Mouse (Mus musculus): Measurements from ENCODE around the gene Arhgap44. TPM values are rescaled to one million over a fixed set of nuclear protein-coding genes. Genes with fewer than 3 reads are reported as not detected.

The Arhgap44 gene
- polyA plus RNA-seq, 1 experiment from 2014 or later, result 5.3 TPM

GRCm38 (mm10) chr11:65030201-65030600, 132.6 kb downstream of the Arhgap44 start:
- no peak overlapping the region for H3K4me3 ChIP-seq
- no peak overlapping the region for H3K27ac ChIP-seq
- H3K9ac ChIP-seq, result no peak overlapping the region
- no peaks in the 10 kb centered on the region for H3K27me3 ChIP-seq
- 0 out of 2 replicates have a peak, but pooled peaks cover 11% of the 10 kb centered on the region for H3K36me3 ChIP-seq (ENCODE audit: poor library complexity, severe bottlenecking)
- H3K4me1 ChIP-seq, result no peaks in the 10 kb centered on the region
- 86% methylated on average over 1 of the region's 1 CpGs for WGBS
- H3K4me2 ChIP-seq, result no peak overlapping the region
- H3K9me3 ChIP-seq (replicated peaks), result no peaks in the 10 kb centered on the region
- no peak for ATAC-seq

GRCm38 (mm10) chr11:65028049-65028448, 134.7 kb downstream of the Arhgap44 start:
- no peak overlapping the region for H3K4me2 ChIP-seq
- H3K27me3 ChIP-seq, result no peaks in the 10 kb centered on the region
- no peaks in the 10 kb centered on the region for H3K4me1 ChIP-seq
- H3K36me3 ChIP-seq (ENCODE audit: poor library complexity, severe bottlenecking), result 0 out of 2 replicates have a peak, but pooled peaks cover 17% of the 10 kb centered on the region
- no peaks in the 10 kb centered on the region for H3K9me3 ChIP-seq (replicated peaks)
- WGBS, result 76% methylated on average over 5 of the region's 5 CpGs
- no peak overlapping the region for H3K27ac ChIP-seq
- no peak overlapping the region for H3K4me3 ChIP-seq
- H3K9ac ChIP-seq, result no peak overlapping the region
- no peak for ATAC-seq

- ATAC-seq, result no peak
- 92% methylated on average over 11 of the region's 11 CpGs for WGBS
- Histone ChIP-seq H3K27ac (no peak overlapping the region), H3K4me1 (no peaks in the 10 kb centered on the region), H3K4me2 (no peak overlapping the region), H3K36me3 (ENCODE audit: poor library complexity, severe bottlenecking) (peaks cover 8% of the 10 kb centered on the region; the same call in 1 of the 2 replicates), H3K9me3 (replicated peaks) (no peaks in the 10 kb centered on the region), H3K27me3 (no peaks in the 10 kb centered on the region), H3K9ac (no peak overlapping the region), H3K4me3 (no peak overlapping the region)
Measured at GRCm38 (mm10) chr11:65022771-65023170, 140.0 kb downstream of the Arhgap44 start.

GRCm38 (mm10) chr11:65020744-65021143, 142.0 kb downstream of the Arhgap44 start:
- H3K9ac ChIP-seq, result no peak overlapping the region
- WGBS, result 91% methylated on average over 4 of the region's 4 CpGs
- H3K27ac ChIP-seq, result no peak overlapping the region
- peaks cover 8% of the 10 kb centered on the region; the same call in 1 of the 2 replicates for H3K36me3 ChIP-seq (ENCODE audit: poor library complexity, severe bottlenecking)
- H3K4me2 ChIP-seq, result no peak overlapping the region
- no peaks in the 10 kb centered on the region for H3K9me3 ChIP-seq (replicated peaks)
- ATAC-seq, result no peak
- H3K4me1 ChIP-seq, result no peaks in the 10 kb centered on the region
- H3K4me3 ChIP-seq, result no peak overlapping the region
- no peaks in the 10 kb centered on the region for H3K27me3 ChIP-seq

GRCm38 (mm10) chr11:65016754-65017153, 146.0 kb downstream of the Arhgap44 start:
- H3K9ac ChIP-seq, result no peak overlapping the region
- no peaks in the 10 kb centered on the region for H3K9me3 ChIP-seq (replicated peaks)
- 96% methylated on average over 1 of the region's 1 CpGs for WGBS
- H3K4me3 ChIP-seq, result no peak overlapping the region
- H3K4me2 ChIP-seq, result no peak overlapping the region
- no peaks in the 10 kb centered on the region; the same call in 1 of the 2 replicates for H3K36me3 ChIP-seq (ENCODE audit: poor library complexity, severe bottlenecking)
- no peak overlapping the region for H3K27ac ChIP-seq
- no peaks in the 10 kb centered on the region for H3K27me3 ChIP-seq
- no peak for ATAC-seq
- H3K4me1 ChIP-seq, result no peaks in the 10 kb centered on the region

- no peak for ATAC-seq
- H3K27me3 ChIP-seq, result no peaks in the 10 kb centered on the region
- WGBS, result 80% methylated on average over 6 of the region's 6 CpGs
- H3K4me1 ChIP-seq, result no peaks in the 10 kb centered on the region
- no peaks in the 10 kb centered on the region for H3K36me3 ChIP-seq (ENCODE audit: poor library complexity, severe bottlenecking)
- no peak overlapping the region for H3K4me2 ChIP-seq
- no peak overlapping the region for H3K4me3 ChIP-seq
- no peak overlapping the region for H3K27ac ChIP-seq
- no peak overlapping the region for H3K9ac ChIP-seq
- H3K9me3 ChIP-seq (replicated peaks), result no peaks in the 10 kb centered on the region
Measured at GRCm38 (mm10) chr11:65013906-65014305, 148.9 kb downstream of the Arhgap44 start.

GRCm38 (mm10) chr11:65006047-65006446, 156.7 kb downstream of the Arhgap44 start:
- Histone ChIP-seq H3K27ac (no peak overlapping the region), H3K9me3 (replicated peaks) (no peaks in the 10 kb centered on the region), H3K4me1 (no peaks in the 10 kb centered on the region), H3K4me2 (no peak overlapping the region), H3K36me3 (ENCODE audit: poor library complexity, severe bottlenecking) (peaks cover 40% of the 10 kb centered on the region), H3K27me3 (no peaks in the 10 kb centered on the region), H3K9ac (no peak overlapping the region), H3K4me3 (no peak overlapping the region)
- no peak for ATAC-seq
- 89% methylated on average over 4 of the region's 4 CpGs for WGBS

GRCm38 (mm10) chr11:65004836-65005235, 157.9 kb downstream of the Arhgap44 start:
- Histone ChIP-seq H3K4me3 (no peak overlapping the region), H3K27me3 (no peaks in the 10 kb centered on the region), H3K27ac (no peak overlapping the region), H3K9me3 (replicated peaks) (no peaks in the 10 kb centered on the region), H3K4me1 (no peaks in the 10 kb centered on the region), H3K9ac (no peak overlapping the region), H3K4me2 (no peak overlapping the region), H3K36me3 (ENCODE audit: poor library complexity, severe bottlenecking) (peaks cover 52% of the 10 kb centered on the region)
- 94% methylated on average over 3 of the region's 3 CpGs for WGBS
- no peak for ATAC-seq

- no peaks in the 10 kb centered on the region for H3K9me3 ChIP-seq (replicated peaks)
- H3K4me3 ChIP-seq, result no peak overlapping the region
- H3K9ac ChIP-seq, result no peak overlapping the region
- H3K27me3 ChIP-seq, result no peaks in the 10 kb centered on the region
- H3K4me1 ChIP-seq, result no peaks in the 10 kb centered on the region
- ATAC-seq, result no peak
- 85% methylated on average over 5 of the region's 5 CpGs for WGBS
- no peak overlapping the region for H3K4me2 ChIP-seq
- H3K36me3 ChIP-seq (ENCODE audit: poor library complexity, severe bottlenecking), result peaks cover 65% of the 10 kb centered on the region
- no peak overlapping the region for H3K27ac ChIP-seq
Measured at GRCm38 (mm10) chr11:65003611-65004010, 159.2 kb downstream of the Arhgap44 start.

GRCm38 (mm10) chr11:65001729-65002128, 161.0 kb downstream of the Arhgap44 start:
- no peak for ATAC-seq
- H3K4me1 ChIP-seq, result no peaks in the 10 kb centered on the region
- no peaks in the 10 kb centered on the region for H3K27me3 ChIP-seq
- H3K9ac ChIP-seq, result no peak overlapping the region
- H3K27ac ChIP-seq, result no peak overlapping the region
- H3K4me2 ChIP-seq, result no peak overlapping the region
- no peak overlapping the region for H3K4me3 ChIP-seq
- H3K9me3 ChIP-seq (replicated peaks), result no peaks in the 10 kb centered on the region
- 88% methylated on average over 14 of the region's 14 CpGs for WGBS
- H3K36me3 ChIP-seq (ENCODE audit: poor library complexity, severe bottlenecking), result peaks cover 84% of the 10 kb centered on the region

- 47% methylated on average over 5 of the region's 5 CpGs for WGBS
- Histone ChIP-seq H3K4me1 (no peaks in the 10 kb centered on the region), H3K27ac (no peak overlapping the region), H3K9ac (no peak overlapping the region), H3K4me3 (no peak overlapping the region), H3K36me3 (ENCODE audit: poor library complexity, severe bottlenecking) (peaks cover 91% of the 10 kb centered on the region), H3K27me3 (no peaks in the 10 kb centered on the region), H3K9me3 (replicated peaks) (no peaks in the 10 kb centered on the region), H3K4me2 (no peak overlapping the region)
- ATAC-seq, result no peak
Measured at GRCm38 (mm10) chr11:64999685-65000084, 163.1 kb downstream of the Arhgap44 start.

- no peak overlapping the region for H3K27ac ChIP-seq
- no peaks in the 10 kb centered on the region for H3K9me3 ChIP-seq (replicated peaks)
- no peaks in the 10 kb centered on the region for H3K4me1 ChIP-seq
- H3K4me2 ChIP-seq, result no peak overlapping the region
- no peak overlapping the region for H3K9ac ChIP-seq
- ATAC-seq, result no peak
- 84% methylated on average over 3 of the region's 3 CpGs for WGBS
- H3K27me3 ChIP-seq, result no peaks in the 10 kb centered on the region
- peaks cover 92% of the 10 kb centered on the region for H3K36me3 ChIP-seq (ENCODE audit: poor library complexity, severe bottlenecking)
- no peak overlapping the region for H3K4me3 ChIP-seq
Measured at GRCm38 (mm10) chr11:64998439-64998838, 164.3 kb downstream of the Arhgap44 start.

- ATAC-seq, result no peak
- Histone ChIP-seq H3K36me3 (ENCODE audit: poor library complexity, severe bottlenecking) (peaks cover 92% of the 10 kb centered on the region), H3K4me2 (no peak overlapping the region), H3K27ac (no peak overlapping the region), H3K9ac (no peak overlapping the region), H3K4me3 (no peak overlapping the region), H3K27me3 (no peaks in the 10 kb centered on the region), H3K4me1 (no peaks in the 10 kb centered on the region), H3K9me3 (replicated peaks) (no peaks in the 10 kb centered on the region)
- WGBS, result 92% methylated on average over 2 of the region's 2 CpGs
Measured at GRCm38 (mm10) chr11:64988556-64988955, 174.2 kb downstream of the Arhgap44 start.

Measured in forebrain, embryonic 13.5 days (tissue).